Mouse (Mus musculus) cerebellum, adult 11-12 months (tissue): Measurements from ENCODE around the gene Pramef20.
"Not testable (repeated sequence)": the region's sequence is repeated elsewhere in the genome, so short reads cannot be mapped to it uniquely, and the experiment has no call there.

Experiments
- DNase-seq: peaks from one replicate; pipeline ENCODE4 v3.0.0; 2022

Gene Pramef20

DNA sequence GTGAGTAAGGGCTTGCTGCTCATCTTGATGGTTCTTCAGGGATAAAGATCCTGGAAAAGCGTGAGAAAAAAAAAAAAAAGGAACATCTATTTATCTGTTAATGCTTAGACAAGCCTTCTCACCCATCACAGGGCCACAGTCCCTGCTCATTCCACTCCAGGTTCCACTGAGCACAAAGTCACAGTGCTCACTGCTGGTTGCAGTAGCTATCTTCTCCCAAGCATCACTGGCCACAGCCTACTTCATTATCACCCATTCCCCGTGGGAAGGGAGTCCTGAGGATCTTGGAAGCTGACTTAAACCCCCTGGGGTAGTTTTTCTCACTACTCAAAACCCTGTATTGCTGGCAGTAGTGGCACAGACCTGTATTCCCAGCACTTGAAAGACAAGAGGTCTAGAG, at the start of gene Pramef20:
Gene Pramef20, minus strand, starts transcription at position 23 of the 400 bp plus-strand sequence.
- DNase-seq: no peak

DNA sequence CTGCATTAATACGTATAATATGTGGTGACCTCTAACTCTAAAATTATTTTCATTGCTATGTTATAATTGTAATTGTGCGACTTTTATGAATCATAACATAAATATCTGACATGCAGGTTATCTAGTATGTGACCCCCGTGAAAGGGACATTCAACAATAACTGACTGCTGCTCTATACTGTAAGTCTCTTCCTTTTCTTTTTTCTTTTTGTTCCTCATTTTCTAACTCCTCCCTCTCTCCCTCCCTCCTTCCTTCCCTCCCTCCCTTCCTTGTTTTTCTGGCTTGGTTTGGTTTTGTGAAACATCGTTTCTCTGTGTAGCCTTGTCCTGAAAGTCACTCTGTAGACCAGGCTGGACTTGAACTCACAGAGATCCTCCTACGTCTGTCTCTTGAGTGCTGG, 46.9 kb upstream of the Pramef20 start:
- no peak for DNase-seq

DNA sequence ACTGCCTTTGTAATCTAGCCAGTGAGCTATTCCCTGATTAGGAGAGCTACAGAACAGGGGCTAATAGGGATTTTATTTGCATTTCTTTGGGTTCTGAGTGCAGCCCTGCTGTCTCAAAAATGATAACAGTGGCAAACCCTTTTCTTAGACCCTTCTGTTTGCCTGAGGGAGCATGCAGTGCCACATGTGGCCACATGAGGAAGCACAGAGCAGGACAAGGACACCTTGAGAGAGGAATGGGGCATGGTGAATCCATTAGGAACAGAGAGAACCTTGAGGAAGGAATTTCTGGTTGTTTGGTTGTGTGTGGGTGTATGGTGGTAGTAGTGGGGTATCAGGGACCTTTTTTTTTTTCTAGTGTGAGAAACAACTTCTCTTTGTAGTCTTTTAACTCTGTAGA, 42.9 kb upstream of the Pramef20 start:
- no peak for DNase-seq

DNA sequence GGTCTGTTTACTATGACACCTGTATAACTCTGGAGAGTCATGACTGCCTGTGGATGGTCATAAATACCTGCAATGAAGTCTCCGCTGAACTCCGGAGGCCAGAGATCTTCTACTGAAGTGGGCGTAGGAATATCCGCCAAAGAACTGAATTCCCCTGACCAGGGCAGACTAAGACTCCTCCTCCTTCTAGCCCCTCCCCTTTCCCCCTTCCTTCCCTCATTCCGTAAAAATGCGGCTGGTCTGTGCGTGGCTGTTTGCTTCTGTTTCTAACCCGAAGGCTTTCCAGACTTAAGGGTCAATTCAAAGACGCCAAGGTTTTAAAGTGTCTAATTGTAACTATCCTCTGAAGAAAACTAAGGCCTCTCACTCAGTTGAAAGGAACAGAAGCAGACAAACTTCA, 30.6 kb upstream of the Pramef20 start, which contains the start of gene Pramef12:
Gene Pramef12, minus strand, starts transcription at position 175 of the 400 bp plus-strand sequence.
- DNase-seq: no peak

DNA sequence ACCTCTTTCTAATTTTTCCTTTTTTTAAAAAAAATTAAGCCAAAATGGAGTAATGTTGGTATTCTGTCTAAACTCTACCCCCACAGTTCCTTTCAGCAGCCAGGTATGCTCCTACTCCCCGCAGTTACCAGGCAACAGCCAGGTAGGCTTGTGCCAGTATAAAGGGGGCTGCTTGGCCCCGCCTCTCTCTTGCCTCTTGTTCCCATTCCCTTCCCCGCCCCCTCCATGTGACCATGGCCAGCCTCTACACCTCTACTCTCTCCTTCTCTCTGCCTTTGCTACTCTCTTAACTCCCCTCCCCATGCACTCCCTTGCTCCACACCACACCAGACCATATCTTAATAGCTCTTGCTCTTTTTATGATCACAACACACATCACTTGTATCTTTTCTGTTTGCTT, 28.5 kb upstream of the Pramef20 start:
- no peak for DNase-seq

DNA sequence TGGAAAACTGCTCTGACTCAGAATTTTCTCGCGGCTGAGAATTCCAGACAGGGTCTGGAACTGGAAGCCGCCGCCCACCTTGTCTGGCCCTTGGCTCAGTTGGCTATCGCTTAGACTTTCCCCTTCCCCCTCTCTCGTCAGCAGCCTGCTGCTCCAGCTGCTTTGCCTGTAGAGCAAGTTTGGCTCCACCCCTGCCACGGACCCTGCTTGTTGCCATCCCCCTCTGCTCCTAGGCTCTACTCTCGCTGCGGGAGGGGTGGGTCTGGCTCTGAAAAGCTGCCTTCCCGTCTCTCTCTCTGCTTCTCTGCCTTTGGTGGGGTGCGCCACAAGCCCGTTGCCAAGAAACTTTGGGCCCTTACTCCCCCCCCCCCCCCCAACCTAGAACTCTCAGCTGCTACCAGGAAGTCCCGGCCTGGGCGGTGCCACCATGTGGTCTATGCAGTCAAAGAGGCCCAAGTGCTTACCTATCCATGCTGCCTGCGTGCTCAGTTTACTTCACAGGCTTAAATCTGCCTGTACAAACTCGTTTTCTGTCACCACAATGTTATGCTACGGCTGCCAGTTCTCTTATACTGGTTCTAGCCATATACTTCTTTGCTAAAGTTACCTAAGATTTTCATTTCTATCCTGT, 26.8 kb upstream of the Pramef20 start:
- no peak for DNase-seq

DNA sequence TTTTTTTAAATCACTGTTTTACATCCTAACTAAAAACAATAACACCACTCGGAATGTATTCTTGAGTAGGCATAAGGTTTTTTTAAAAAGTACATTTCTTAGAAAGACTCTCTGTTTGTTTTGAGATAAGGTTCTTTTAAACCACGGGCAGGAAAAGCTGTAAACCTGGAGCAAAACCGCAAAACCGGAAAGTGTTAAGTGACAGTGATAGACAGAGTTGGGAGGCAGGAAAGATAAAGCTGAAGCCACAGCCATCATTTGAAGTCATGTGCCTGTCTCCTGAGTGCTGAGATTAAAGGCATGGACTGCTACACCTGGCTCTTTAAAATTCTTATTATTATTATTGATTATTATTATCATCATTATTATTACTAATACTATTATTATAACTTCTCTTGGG, 25.0 kb upstream of the Pramef20 start:
- DNase-seq: no peak

DNA sequence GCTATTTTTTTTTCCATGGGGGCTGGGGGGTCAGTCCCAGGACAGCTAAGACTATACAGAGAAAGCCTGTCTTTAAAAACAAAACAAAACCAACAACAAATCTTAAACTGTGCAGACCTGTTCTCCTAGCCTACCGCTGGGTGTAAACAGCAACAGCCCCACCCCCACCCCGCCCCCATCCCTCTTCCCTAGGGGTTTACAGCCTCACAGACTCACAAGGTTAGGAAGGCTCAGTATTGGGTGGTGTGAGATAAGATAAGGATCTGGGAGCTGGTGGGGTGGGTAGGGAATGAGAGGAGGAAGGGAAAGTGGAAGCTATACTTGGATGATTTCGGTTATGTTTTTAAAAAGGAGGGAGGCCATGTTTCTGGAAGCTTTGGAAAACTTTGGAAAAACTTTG, 18.6 kb upstream of the Pramef20 start:
- no peak for DNase-seq

DNA sequence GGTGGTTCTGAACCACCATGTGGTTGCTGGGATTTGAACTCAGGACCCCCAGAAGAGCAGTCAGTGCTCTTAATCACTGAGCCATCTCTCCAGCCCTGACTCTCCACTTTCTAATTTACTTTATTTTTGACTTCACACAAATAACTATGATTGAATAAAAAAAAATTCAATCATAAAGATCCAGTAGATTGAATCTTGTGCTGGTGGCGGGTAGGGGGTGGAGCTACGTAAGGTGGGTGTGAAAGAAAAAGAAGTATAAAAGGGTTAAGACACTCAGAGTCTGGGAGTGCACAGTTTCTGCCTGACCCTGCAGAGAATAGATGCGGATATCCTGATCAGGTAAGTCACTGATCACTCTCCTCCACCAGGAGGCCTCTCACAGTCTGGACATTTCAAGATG, 20.1 kb downstream of the Pramef20 start, which contains the start of gene Gm13119:
Gene Gm13119, plus strand, starts transcription at position 301 of the 400 bp plus-strand sequence.
- not testable (repeated sequence) for DNase-seq

DNA sequence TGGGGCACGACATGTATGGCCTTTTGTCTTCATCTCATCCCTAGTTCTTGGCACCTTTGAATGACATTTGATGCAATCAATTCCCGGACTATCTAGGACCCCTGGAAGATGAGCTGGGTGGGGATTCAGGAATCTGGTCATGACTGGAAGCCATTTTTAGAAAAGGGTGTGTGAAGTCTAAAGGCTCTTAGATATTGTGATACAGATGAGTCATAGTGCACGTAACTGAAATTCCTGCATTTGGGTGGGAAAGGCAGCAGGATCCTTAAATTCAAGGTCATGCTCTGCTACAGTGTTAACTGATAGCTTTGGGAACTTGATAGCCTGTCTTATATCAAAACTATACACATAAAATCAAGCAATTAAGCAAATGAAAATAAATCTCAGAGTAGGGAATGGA, 41.9 kb downstream of the Pramef20 start:
- DNase-seq: not testable (repeated sequence)

DNA sequence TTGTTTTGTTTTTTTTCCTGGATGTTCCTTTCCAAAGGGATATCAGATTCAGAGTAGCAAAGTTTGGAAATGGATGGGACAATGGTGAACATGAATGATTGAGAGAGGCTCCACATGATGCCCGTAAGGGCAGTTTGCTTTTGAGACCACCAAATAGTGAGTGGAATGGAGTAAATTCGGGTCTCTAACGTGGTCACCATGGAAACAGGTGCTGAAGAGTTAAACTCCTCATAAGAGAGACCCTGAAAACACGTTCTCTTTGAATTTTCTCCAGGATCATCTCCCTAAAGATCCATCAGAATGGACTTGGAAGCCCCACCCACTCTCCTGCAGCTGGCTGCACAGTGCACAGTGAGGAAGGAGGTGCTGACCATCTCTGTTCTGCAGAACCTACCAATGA, 47.8 kb downstream of the Pramef20 start, which contains the start of gene Gm13128:
Gene Gm13128, plus strand, starts transcription at position 301 of the 400 bp plus-strand sequence.
- DNase-seq: not testable (repeated sequence)
